Mouse (Mus musculus): ENCODE measurements around the gene Ghrh.

GRCm38 (mm10) chr2:157296105-157296689 is 51.1 kb downstream of the Ghrh start:
- no peak for TF ChIP-seq POLR2A (IDR thresholded peaks at IDR 0.05; ENCODE audit: control insufficient read depth in 1 of 2, insufficient read depth in 1 of 2, low read depth in 1 of 2, low read length in 2 of 2, poor library complexity in 1 of 2)
- TF ChIP-seq USF2 (IDR thresholded peaks at IDR 0.05; ENCODE audit: borderline replicate concordance in 1 of 2, insufficient read depth in 1 of 2, low read depth in 1 of 2, low read length in 2 of 2): no peak
- no peak for TF ChIP-seq USF1 (IDR thresholded peaks at IDR 0.05; ENCODE audit: low read depth, low read length)
- TF ChIP-seq CTCF (IDR thresholded peaks at IDR 0.05 in 2 of 3, conservative IDR thresholded peaks at IDR 0.05 in 1 of 3; ENCODE audit: control insufficient read depth in 1 of 3, insufficient read depth in 1 of 3, low read depth in 2 of 3, low read length in 3 of 3, poor library complexity in 1 of 3, severe bottlenecking in 1 of 3): no peak
- TF ChIP-seq BHLHE40 (IDR thresholded peaks at IDR 0.05; ENCODE audit: borderline replicate concordance, low read depth, low read length): no peak
- TF ChIP-seq POLR2AphosphoS5 (IDR thresholded peaks at IDR 0.05; ENCODE audit: borderline replicate concordance, low read depth, low read length): no peak
- no peak for TF ChIP-seq MAFK (IDR thresholded peaks at IDR 0.05; ENCODE audit: borderline replicate concordance, low read depth, low read length)
- no peak for TF ChIP-seq POLR2AphosphoS2 (IDR thresholded peaks at IDR 0.05; ENCODE audit: low read length)
- no peak for TF ChIP-seq MXI1 (IDR thresholded peaks at IDR 0.05; ENCODE audit: low read depth, low read length)
- TF ChIP-seq MAX (IDR thresholded peaks at IDR 0.05; ENCODE audit: low read length): no peak
